ENCODE assay signal across 16 mouse cellular contexts in genomic region chr3:146375224-146375657, GRCm38 (mm10). TPM values are rescaled to one million over a fixed set of nuclear protein-coding genes. Genes with fewer than 3 reads are reported as not detected.
A peak's percentile ranks its signal among the peaks of the same experiment; 100 is the strongest.
DNase-seq lines count a peak whose midpoint lies in the region; ATAC-seq and TF ChIP-seq lines count a peak whose summit lies in the region.
"Had no signal": no experiment of that assay in that cellular context is flagged by ENCODE, and none has a peak within 500 bp of the region (broad histone marks: within the 10 kb centered on the region; RNA-seq: fewer than 3 reads in every experiment).

No protein-coding gene starts in this region.

- no peak overlapping the region for H3K9ac ChIP-seq in forebrain, embryonic 11.5 days (ENCODE audit: low read length)
- no peak overlapping the region for H3K9ac ChIP-seq in liver, embryonic 15.5 days

- no peaks in the 10 kb centered on the region for H3K36me3 ChIP-seq in forebrain, embryonic 11.5 days (ENCODE audit: control insufficient read depth, insufficient read depth, low read length)
- H3K36me3 ChIP-seq in liver, embryonic 15.5 days (replicated peaks): no peaks in the 10 kb centered on the region

- no peak for TF ChIP-seq CTCF in layer of hippocampus, adult 2 months (conservative IDR thresholded peaks at IDR 0.05)

- H3K4me1 ChIP-seq in forebrain, embryonic 11.5 days (replicated peaks; ENCODE audit: control insufficient read depth, insufficient read depth, low read length): peaks cover 9% of the 10 kb centered on the region; the same call in 1 of the 2 replicates
- H3K4me1 ChIP-seq in liver, embryonic 15.5 days (replicated peaks): peaks cover 53% of the 10 kb centered on the region

- 12% methylated on average over 4 of the region's 4 CpGs for WGBS in forebrain, embryonic 11.5 days
- 70% methylated on average over 4 of the region's 4 CpGs for WGBS in liver, embryonic 15.5 days (ENCODE audit: insufficient replicate concordance)

- no peaks in the 10 kb centered on the region for H3K9me3 ChIP-seq in forebrain, embryonic 11.5 days (ENCODE audit: control insufficient read depth, low read length)
- H3K9me3 ChIP-seq in liver, embryonic 15.5 days (replicated peaks): no peaks in the 10 kb centered on the region

- peak; percentile 78 for ATAC-seq in forebrain, embryonic 11.5 days (replicated peaks; ENCODE audit: low FRiP score)
- ATAC-seq in liver, embryonic 15.5 days (ENCODE audit: insufficient read depth): no peak
- ATAC-seq: CD4-positive, CD25-positive, alpha-beta regulatory T cell, adult 4 months; intestine, postnatal 0 days; Patski had no signal

- H3K4me2 ChIP-seq in forebrain, embryonic 11.5 days (ENCODE audit: low read depth, low read length, severe bottlenecking): peak overlapping the region; percentile 12; the same call in 1 of the 2 replicates
- no peak overlapping the region for H3K4me2 ChIP-seq in liver, embryonic 15.5 days

- intact Hi-C loops in left cerebral cortex, postnatal 25 days (cut with DNase I): no loop called here

- H3K27ac ChIP-seq in layer of hippocampus, adult 2 months: peak overlapping the region; percentile 43; the same call in 1 of the 2 replicates
- peak overlapping the region; percentile 47; the same call in 1 of the 2 replicates for H3K27ac ChIP-seq in forebrain, embryonic 11.5 days (ENCODE audit: low read depth, low read length)
- H3K27ac ChIP-seq in liver, embryonic 15.5 days (replicated peaks): peak overlapping the region; percentile 24; the same call in 1 of the 2 replicates

- H3K4me3 ChIP-seq in layer of hippocampus, adult 2 months: no peak overlapping the region
- H3K4me3 ChIP-seq in forebrain, embryonic 11.5 days (ENCODE audit: low read depth, low read length): no peak overlapping the region
- no peak overlapping the region for H3K4me3 ChIP-seq in liver, embryonic 15.5 days (replicated peaks)

- no peaks in the 10 kb centered on the region for H3K27me3 ChIP-seq in forebrain, embryonic 11.5 days (ENCODE audit: control insufficient read depth, insufficient read depth, low read length)
- H3K27me3 ChIP-seq in liver, embryonic 15.5 days: peaks cover 4% of the 10 kb centered on the region; the same call in 1 of the 2 replicates
- H3K27me3 ChIP-seq: Patski had no signal

- peak in 1 of 2 experiments; percentile 36 for DNase-seq in layer of hippocampus, adult 2 months (ENCODE audit: low spot score in 2 of 2)
- no peak for DNase-seq in layer of hippocampus, postnatal 10 days (ENCODE audit: low spot score in 2 of 2)
- DNase-seq in embryo, embryonic 10.5 days (ENCODE audit: low spot score): peak; percentile 69
- DNase-seq in forebrain, embryonic 11.5 days (ENCODE audit: low spot score): peak; percentile 64
- no peak for DNase-seq in gastrocnemius, postnatal 25 days
- DNase-seq in left cerebral cortex, postnatal 25 days (ENCODE audit: low spot score in 2 of 2): no peak
- DNase-seq: adrenal gland, adult 8-10 months; cerebellum, postnatal 25 days; gastrocnemius, postnatal 14 days; heart, postnatal 10 days; right cerebral cortex, postnatal 14 days; thymus, postnatal 4 days had no signal

RNA-seq across cellular contexts. Expression of gene Ssx2ip, which starts 29.2 kb away (rescaled TPM):
- total RNA-seq in layer of hippocampus, adult 2 months (2021): 100 to 1,000 TPM in 1 of 2 experiments, 10 to 100 TPM in 1; 99.7 to 107 TPM
- 100 to 1,000 TPM; 191 to 199 TPM for total RNA-seq in layer of hippocampus, postnatal 10 days (2021)
- 41.6 TPM in 2 replicates for polyA plus RNA-seq in forebrain, embryonic 11.5 days (2014; fragmentation: Nextera tagmentation; extraction: Ambion mirVana)
- 81.7 and 84.5 TPM in 2 replicates for polyA plus RNA-seq in liver, embryonic 15.5 days (2015; fragmentation: Nextera tagmentation; extraction: Ambion mirVana)
- total RNA-seq in gastrocnemius, postnatal 25 days (2021): 10 to 100 TPM; 23.5 to 27.0 TPM
- 10 to 100 TPM; 97.0 to 97.3 TPM for total RNA-seq in left cerebral cortex, postnatal 25 days (2021)

Comparison
In these comparisons a context has a peak if more than half of its experiments do, and no peak if none do; other contexts are left out.
1. DNase-seq: peak in embryo, embryonic 10.5 days (single experiment) and forebrain, embryonic 11.5 days (single experiment); none in layer of hippocampus, postnatal 10 days (0 of 2), gastrocnemius, postnatal 25 days (single experiment) and left cerebral cortex, postnatal 25 days (0 of 2).
2. Peak in every context shown above with its lines, with median percentiles within 50 percentile points of each other: H3K27ac ChIP-seq.